Mouse (Mus musculus): ENCODE results near the gene Wdhd1.

Gene Wdhd1

GRCm38 (mm10) chr14:47220231-47221025 lies 56.2 kb downstream of the Wdhd1 start:
- no peak for DNase-seq

GRCm38 (mm10) chr14:47218766-47219606 lies 57.7 kb downstream of the Wdhd1 start:
- DNase-seq, result no peak

- DNase-seq, result no peak
Observed at GRCm38 (mm10) chr14:47216541-47216940, 60.1 kb downstream of the Wdhd1 start.

- DNase-seq, result no peak
Observed at GRCm38 (mm10) chr14:47214367-47214766, 62.3 kb downstream of the Wdhd1 start.

- no peak for DNase-seq
Observed at GRCm38 (mm10) chr14:47213305-47213704, 63.4 kb downstream of the Wdhd1 start.

- DNase-seq, result no peak
Observed at GRCm38 (mm10) chr14:47209669-47210164, 66.9 kb downstream of the Wdhd1 start.

- no peak for DNase-seq
Observed at GRCm38 (mm10) chr14:47208564-47209493, 67.8 kb downstream of the Wdhd1 start.

- no peak for DNase-seq
Observed at GRCm38 (mm10) chr14:47206601-47207000, 70.1 kb downstream of the Wdhd1 start.

- no peak for DNase-seq
Observed at GRCm38 (mm10) chr14:47205270-47205972, 71.2 kb downstream of the Wdhd1 start.

GRCm38 (mm10) chr14:47197340-47197739 lies 79.3 kb downstream of the Wdhd1 start:
- no peak for DNase-seq

- DNase-seq, result no peak
Observed at GRCm38 (mm10) chr14:47196711-47197110, 79.9 kb downstream of the Wdhd1 start.

GRCm38 (mm10) chr14:47194096-47194495 lies 82.6 kb downstream of the Wdhd1 start:
- DNase-seq, result no peak

GRCm38 (mm10) chr14:47193506-47193905 lies 83.2 kb downstream of the Wdhd1 start:
- no peak for DNase-seq

GRCm38 (mm10) chr14:47191861-47192260 lies 84.8 kb downstream of the Wdhd1 start:
- no peak for DNase-seq
